Mouse (Mus musculus) embryonic facial prominence, embryonic 13.5 days (tissue): ENCODE data around the gene Elavl1. TPM values are rescaled to one million over a fixed set of nuclear protein-coding genes. Genes with fewer than 3 reads are reported as not detected.

Experiments used
- ATAC-seq: fragments of 200-750 bp; cut with Nextera tagmentation; 2 replicates; pipeline ENCODE4 v1.8.0; 2017; ENCODE audit warnings: low read depth; ENCODE audit not compliant: insufficient number of reproducible peaks, insufficient read depth, low FRiP score, low TSS enrichment
- H3K27ac ChIP-seq: fragments of 300-500 bp; sonication (generic); 2 replicates; pipeline ENCODE4 v1.5.1; 2015; ENCODE audit warnings: moderate library complexity, mild to moderate bottlenecking, inconsistent platforms
- H3K27me3 ChIP-seq: fragments of 300-500 bp; sonication (generic); 2 replicates; pipeline ENCODE4 v1.6.1; 2015; ENCODE audit warnings: mild to moderate bottlenecking, inconsistent platforms
- H3K36me3 ChIP-seq: fragments of 300-500 bp; sonication (generic); 2 replicates; pipeline ENCODE4 v1.6.1; 2015; ENCODE audit warnings: mild to moderate bottlenecking, inconsistent platforms
- H3K4me1 ChIP-seq: fragments of 300-500 bp; sonication (generic); 2 replicates; pipeline ENCODE4 v1.6.1; 2015; ENCODE audit warnings: inconsistent platforms
- H3K4me2 ChIP-seq: fragments of 300-500 bp; sonication (generic); 2 replicates; pipeline ENCODE4 v1.6.1; 2015; ENCODE audit warnings: moderate library complexity, mild to moderate bottlenecking, inconsistent platforms
- H3K4me3 ChIP-seq: fragments of 300-500 bp; sonication (generic); 2 replicates; pipeline ENCODE4 v1.5.1; 2015; ENCODE audit warnings: mild to moderate bottlenecking, inconsistent platforms
- H3K9ac ChIP-seq: fragments of 300-500 bp; sonication (generic); 2 replicates; pipeline ENCODE4 v1.6.1; 2015; ENCODE audit warnings: mild to moderate bottlenecking, inconsistent platforms
- H3K9me3 ChIP-seq: fragments of 300-500 bp; sonication (generic); 2 replicates; pipeline ENCODE4 v1.6.1; 2016; ENCODE audit warnings: inconsistent platforms
- WGBS: fragments of 180-500 bp; shearing (Covaris S2); methylation state at CpG from one replicate; pipeline ENCODE4 v1.1.7; 2015; ENCODE audit warnings: mixed read lengths; 5-methylcytosine and 5-hydroxymethylcytosine counted together
- polyA plus RNA-seq: library from polyadenylated mRNA; unstranded; fragments of >200 nt; fragmentation: Nextera tagmentation; extraction: Ambion mirVana; gene quantifications from 2 replicates; pipeline ENCODE4 v1.2.1, GENCODE M21; 2015

Gene Elavl1
- polyA plus RNA-seq, 1 experiment from 2014 or later, result 263 TPM

GRCm38 (mm10) chr8:4276111-4276465, 49.1 kb downstream of the Elavl1 start:
- peak overlapping the region; percentile 68 for H3K4me2 ChIP-seq
- H3K4me3 ChIP-seq, result peak overlapping the region; percentile 76
- H3K9ac ChIP-seq, result peak overlapping the region; percentile 84
- 30% methylated on average over 9 of the region's 9 CpGs for WGBS
- peaks cover 27% of the 10 kb centered on the region for H3K36me3 ChIP-seq
- H3K27ac ChIP-seq, result peak overlapping the region; percentile 63
- ATAC-seq, result no peak
- H3K4me1 ChIP-seq, result peaks cover 6% of the 10 kb centered on the region
- H3K27me3 ChIP-seq, result no peaks in the 10 kb centered on the region
- no peaks in the 10 kb centered on the region for H3K9me3 ChIP-seq

GRCm38 (mm10) chr8:4275275-4276110, 49.7 kb downstream of the Elavl1 start, which contains the start of gene Timm44:
Gene Timm44, minus strand, starts transcription at chr8:4275913.
- H3K9ac ChIP-seq, result peak within 1 kb of the TSS; percentile 84
- peak; percentile 93 for ATAC-seq
- H3K9me3 ChIP-seq, result no peaks in the 10 kb centered on the region
- H3K4me2 ChIP-seq, result peak within 1 kb of the TSS; percentile 68
- H3K4me3 ChIP-seq, result peak within 1 kb of the TSS; percentile 76
- H3K4me1 ChIP-seq, result peaks cover 6% of the 10 kb centered on the region
- peak within 1 kb of the TSS; percentile 63 for H3K27ac ChIP-seq
- peaks cover 31% of the 10 kb centered on the region for H3K36me3 ChIP-seq
- under 1% methylated on average over 39 of the region's 39 CpGs for whole genome bisulfite sequencing
- no peaks in the 10 kb centered on the region for H3K27me3 ChIP-seq

- Histone ChIP-seq H3K9me3 (no peaks in the 10 kb centered on the region), H3K4me2 (no peak overlapping the region), H3K36me3 (peaks cover 89% of the 10 kb centered on the region), H3K27ac (no peak overlapping the region), H3K27me3 (no peaks in the 10 kb centered on the region), H3K4me1 (peaks cover under 1% of the 10 kb centered on the region), H3K9ac (no peak overlapping the region), H3K4me3 (no peak overlapping the region)
- WGBS, result 86% methylated on average over 6 of the region's 6 CpGs
- no peak for ATAC-seq
These were observed 55.6 kb downstream of the Elavl1 start for GRCm38 (mm10) chr8:4269609-4270008.

GRCm38 (mm10) chr8:4267627-4268026, 57.6 kb downstream of the Elavl1 start:
- ATAC-seq, result no peak
- H3K4me2 ChIP-seq, result no peak overlapping the region
- H3K9me3 ChIP-seq, result no peaks in the 10 kb centered on the region
- H3K27ac ChIP-seq, result no peak overlapping the region
- H3K27me3 ChIP-seq, result no peaks in the 10 kb centered on the region
- peaks cover 95% of the 10 kb centered on the region for H3K36me3 ChIP-seq
- WGBS, result 79% methylated on average over 15 of the region's 15 CpGs
- no peaks in the 10 kb centered on the region for H3K4me1 ChIP-seq
- H3K4me3 ChIP-seq, result no peak overlapping the region
- no peak overlapping the region for H3K9ac ChIP-seq

GRCm38 (mm10) chr8:4265160-4265914, 59.9 kb downstream of the Elavl1 start:
- no peaks in the 10 kb centered on the region for H3K27me3 ChIP-seq
- no peaks in the 10 kb centered on the region for H3K4me1 ChIP-seq
- peaks cover 99% of the 10 kb centered on the region for H3K36me3 ChIP-seq
- H3K4me2 ChIP-seq, result no peak overlapping the region
- no peaks in the 10 kb centered on the region for H3K9me3 ChIP-seq
- no peak overlapping the region for H3K4me3 ChIP-seq
- no peak overlapping the region for H3K9ac ChIP-seq
- ATAC-seq, result no peak
- H3K27ac ChIP-seq, result no peak overlapping the region
- 89% methylated on average over 15 of the region's 15 CpGs for WGBS

GRCm38 (mm10) chr8:4263105-4263791, 62.0 kb downstream of the Elavl1 start:
- H3K9ac ChIP-seq, result no peak overlapping the region
- no peak overlapping the region for H3K4me2 ChIP-seq
- H3K4me1 ChIP-seq, result peaks cover 8% of the 10 kb centered on the region
- WGBS, result 83% methylated on average over 8 of the region's 8 CpGs
- H3K9me3 ChIP-seq, result no peaks in the 10 kb centered on the region
- no peak overlapping the region for H3K4me3 ChIP-seq
- H3K27ac ChIP-seq, result no peak overlapping the region
- H3K27me3 ChIP-seq, result no peaks in the 10 kb centered on the region
- H3K36me3 ChIP-seq, result peaks cover 85% of the 10 kb centered on the region
- ATAC-seq, result no peak

- Histone ChIP-seq H3K4me1 (peaks cover 26% of the 10 kb centered on the region), H3K9me3 (no peaks in the 10 kb centered on the region), H3K9ac (peak overlapping the region; percentile 91), H3K4me3 (peak overlapping the region; percentile 84; the same call in 1 of the 2 replicates), H3K27ac (peak overlapping the region; percentile 85), H3K4me2 (peak overlapping the region; percentile 66; the same call in 1 of the 2 replicates), H3K36me3 (peaks cover 77% of the 10 kb centered on the region), H3K27me3 (no peaks in the 10 kb centered on the region)
- 83% methylated on average over 4 of the region's 4 CpGs for WGBS
- no peak for ATAC-seq
These were observed 65.4 kb downstream of the Elavl1 start for GRCm38 (mm10) chr8:4259805-4260170.

GRCm38 (mm10) chr8:4259125-4259804, 65.9 kb downstream of the Elavl1 start, which contains the start of gene Ctxn1:
Gene Ctxn1, minus strand, starts transcription at chr8:4259274.
- Histone ChIP-seq H3K27me3 (no peaks in the 10 kb centered on the region), H3K9ac (peak within 1 kb of the TSS; percentile 91), H3K36me3 (peaks cover 77% of the 10 kb centered on the region), H3K4me1 (peaks cover 29% of the 10 kb centered on the region), H3K4me3 (peak within 1 kb of the TSS; percentile 84), H3K9me3 (no peaks in the 10 kb centered on the region), H3K4me2 (peak within 1 kb of the TSS; percentile 66), H3K27ac (peak within 1 kb of the TSS; percentile 85)
- peak; percentile 92 for ATAC-seq
- 3% methylated on average over 32 of the region's 33 CpGs for WGBS

GRCm38 (mm10) chr8:4258678-4259077, 66.5 kb downstream of the Elavl1 start:
- Histone ChIP-seq H3K9me3 (no peaks in the 10 kb centered on the region), H3K4me2 (peak overlapping the region; percentile 66), H3K27me3 (no peaks in the 10 kb centered on the region), H3K9ac (peak overlapping the region; percentile 91), H3K4me3 (peak overlapping the region; percentile 84), H3K36me3 (peaks cover 72% of the 10 kb centered on the region), H3K27ac (peak overlapping the region; percentile 85), H3K4me1 (peaks cover 35% of the 10 kb centered on the region)
- WGBS, result under 1% methylated on average over 32 of the region's 32 CpGs
- ATAC-seq, result peak; percentile 48

- Histone ChIP-seq H3K27me3 (no peaks in the 10 kb centered on the region), H3K27ac (peak overlapping the region; percentile 85), H3K9me3 (no peaks in the 10 kb centered on the region), H3K4me2 (peak overlapping the region; percentile 66), H3K36me3 (peaks cover 68% of the 10 kb centered on the region), H3K4me3 (peak overlapping the region; percentile 84), H3K9ac (peak overlapping the region; percentile 91), H3K4me1 (peaks cover 37% of the 10 kb centered on the region)
- peak; percentile 37 for ATAC-seq
- WGBS, result 2% methylated on average over 35 of the region's 35 CpGs
These were observed 67.0 kb downstream of the Elavl1 start for GRCm38 (mm10) chr8:4258233-4258632.

- no peak for ATAC-seq
- Histone ChIP-seq H3K27ac (no peak overlapping the region; the same call in 1 of the 2 replicates), H3K4me3 (peak overlapping the region; percentile 84; the same call in 1 of the 2 replicates), H3K4me2 (peak overlapping the region; percentile 66), H3K36me3 (peaks cover 59% of the 10 kb centered on the region), H3K27me3 (no peaks in the 10 kb centered on the region), H3K4me1 (peaks cover 41% of the 10 kb centered on the region), H3K9ac (peak overlapping the region; percentile 91), H3K9me3 (no peaks in the 10 kb centered on the region)
- WGBS, result 56% methylated on average over 4 of the region's 4 CpGs
These were observed 67.9 kb downstream of the Elavl1 start for GRCm38 (mm10) chr8:4257350-4257749.
